Mouse (Mus musculus): Measurements from ENCODE around the gene Tnfrsf1a. TPM values are rescaled to one million over a fixed set of nuclear protein-coding genes. Genes with fewer than 3 reads are reported as not detected.

Gene Tnfrsf1a
- polyA plus RNA-seq, 1 experiment, result 126 TPM

GRCm38 (mm10) chr6:125321114-125321855, 27.9 kb upstream of the Tnfrsf1a start:
- TF ChIP-seq CTCF (IDR thresholded peaks at IDR 0.05; ENCODE audit: borderline replicate concordance, insufficient read depth, low read length) (no peak), POLR2A (IDR thresholded peaks at IDR 0.05; ENCODE audit: low read depth, low read length) (no peak)
- Histone ChIP-seq H3K4me3 (ENCODE audit: insufficient read depth, low read length) (no peak overlapping the region), H3K27ac (ENCODE audit: insufficient read depth, low read length) (no peak overlapping the region), H3K4me1 (ENCODE audit: control insufficient read depth, insufficient read depth, low read length) (peaks cover 8% of the 10 kb centered on the region; the same call in 1 of the 2 replicates)

- H3K4me1 ChIP-seq (ENCODE audit: control insufficient read depth, insufficient read depth, low read length), result peaks cover 8% of the 10 kb centered on the region; the same call in 1 of the 2 replicates
- H3K27ac ChIP-seq (ENCODE audit: insufficient read depth, low read length), result no peak overlapping the region
- no peak overlapping the region for H3K4me3 ChIP-seq (ENCODE audit: insufficient read depth, low read length)
- no peak for TF ChIP-seq POLR2A (IDR thresholded peaks at IDR 0.05; ENCODE audit: low read depth, low read length)
- no peak for TF ChIP-seq CTCF (IDR thresholded peaks at IDR 0.05; ENCODE audit: borderline replicate concordance, insufficient read depth, low read length)
Observed at GRCm38 (mm10) chr6:125322794-125323193, 26.4 kb upstream of the Tnfrsf1a start.

GRCm38 (mm10) chr6:125323547-125323946, 25.6 kb upstream of the Tnfrsf1a start:
- Histone ChIP-seq H3K4me1 (ENCODE audit: control insufficient read depth, insufficient read depth, low read length) (peaks cover 8% of the 10 kb centered on the region; the same call in 1 of the 2 replicates), H3K27ac (ENCODE audit: insufficient read depth, low read length) (no peak overlapping the region), H3K4me3 (ENCODE audit: insufficient read depth, low read length) (no peak overlapping the region)
- TF ChIP-seq POLR2A (IDR thresholded peaks at IDR 0.05; ENCODE audit: low read depth, low read length) (no peak), CTCF (IDR thresholded peaks at IDR 0.05; ENCODE audit: borderline replicate concordance, insufficient read depth, low read length) (no peak)

GRCm38 (mm10) chr6:125325337-125325736, 23.8 kb upstream of the Tnfrsf1a start:
- H3K4me3 ChIP-seq (ENCODE audit: insufficient read depth, low read length), result no peak overlapping the region
- no peak overlapping the region for H3K27ac ChIP-seq (ENCODE audit: insufficient read depth, low read length)
- TF ChIP-seq POLR2A (IDR thresholded peaks at IDR 0.05; ENCODE audit: low read depth, low read length), result no peak
- no peak for TF ChIP-seq CTCF (IDR thresholded peaks at IDR 0.05; ENCODE audit: borderline replicate concordance, insufficient read depth, low read length)
- peaks cover 8% of the 10 kb centered on the region; the same call in 1 of the 2 replicates for H3K4me1 ChIP-seq (ENCODE audit: control insufficient read depth, insufficient read depth, low read length)

- no peak for TF ChIP-seq POLR2A (IDR thresholded peaks at IDR 0.05; ENCODE audit: low read depth, low read length)
- no peak for TF ChIP-seq CTCF (IDR thresholded peaks at IDR 0.05; ENCODE audit: borderline replicate concordance, insufficient read depth, low read length)
- peaks cover 3% of the 10 kb centered on the region; the same call in 1 of the 2 replicates for H3K4me1 ChIP-seq (ENCODE audit: control insufficient read depth, insufficient read depth, low read length)
- H3K4me3 ChIP-seq (ENCODE audit: insufficient read depth, low read length), result no peak overlapping the region
Observed at GRCm38 (mm10) chr6:125328243-125328642, 20.9 kb upstream of the Tnfrsf1a start.

GRCm38 (mm10) chr6:125330626-125331326, 18.4 kb upstream of the Tnfrsf1a start:
- no peaks in the 10 kb centered on the region for H3K4me1 ChIP-seq (ENCODE audit: control insufficient read depth, insufficient read depth, low read length)
- peak overlapping the region; percentile 52 for H3K4me3 ChIP-seq (ENCODE audit: insufficient read depth, low read length)
- H3K27ac ChIP-seq (ENCODE audit: insufficient read depth, low read length), result peak overlapping the region; percentile 28; the same call in 1 of the 2 replicates
- TF ChIP-seq POLR2A (IDR thresholded peaks at IDR 0.05; ENCODE audit: low read depth, low read length) (peak; percentile 88), CTCF (IDR thresholded peaks at IDR 0.05; ENCODE audit: borderline replicate concordance, insufficient read depth, low read length) (no peak)

More at GRCm38 (mm10) chr6:125328243-125328642, 20.9 kb upstream of the Tnfrsf1a start:
- H3K27ac ChIP-seq (ENCODE audit: insufficient read depth, low read length), result no peak overlapping the region

- H3K27ac ChIP-seq (ENCODE audit: insufficient read depth, low read length), result no peak overlapping the region
- H3K4me3 ChIP-seq (ENCODE audit: insufficient read depth, low read length), result no peak overlapping the region
- TF ChIP-seq CTCF (IDR thresholded peaks at IDR 0.05; ENCODE audit: borderline replicate concordance, insufficient read depth, low read length), result no peak
- TF ChIP-seq POLR2A (IDR thresholded peaks at IDR 0.05; ENCODE audit: low read depth, low read length), result no peak
- no peaks in the 10 kb centered on the region for H3K4me1 ChIP-seq (ENCODE audit: control insufficient read depth, insufficient read depth, low read length)
Observed at GRCm38 (mm10) chr6:125333112-125333899, 15.9 kb upstream of the Tnfrsf1a start.

- TF ChIP-seq CTCF (IDR thresholded peaks at IDR 0.05; ENCODE audit: borderline replicate concordance, insufficient read depth, low read length) (no peak), POLR2A (IDR thresholded peaks at IDR 0.05; ENCODE audit: low read depth, low read length) (no peak)
- Histone ChIP-seq H3K4me1 (ENCODE audit: control insufficient read depth, insufficient read depth, low read length) (no peaks in the 10 kb centered on the region), H3K4me3 (ENCODE audit: insufficient read depth, low read length) (no peak overlapping the region), H3K27ac (ENCODE audit: insufficient read depth, low read length) (no peak overlapping the region)
Observed at GRCm38 (mm10) chr6:125334356-125334755, 14.8 kb upstream of the Tnfrsf1a start.

All from embryonic fibroblast, embryonic 13.5 days (primary cell).